Mouse (Mus musculus): ENCODE results near the gene Rps12-ps3.

GRCm38 (mm10) chr19:59344304-59344711 lies 22.2 kb downstream of the Rps12-ps3 start:
- TF ChIP-seq GATA1 (IDR thresholded peaks at IDR 0.05; ENCODE audit: borderline replicate concordance, low read length): no peak
- TF ChIP-seq FLI1 (IDR thresholded peaks at IDR 0.05; ENCODE audit: low read length): no peak

Measured in megakaryocyte, embryonic 14.5 days (primary cell).